Comparison of ENCODE assay signal across 21 mouse cellular contexts in the genomic region with DNA sequence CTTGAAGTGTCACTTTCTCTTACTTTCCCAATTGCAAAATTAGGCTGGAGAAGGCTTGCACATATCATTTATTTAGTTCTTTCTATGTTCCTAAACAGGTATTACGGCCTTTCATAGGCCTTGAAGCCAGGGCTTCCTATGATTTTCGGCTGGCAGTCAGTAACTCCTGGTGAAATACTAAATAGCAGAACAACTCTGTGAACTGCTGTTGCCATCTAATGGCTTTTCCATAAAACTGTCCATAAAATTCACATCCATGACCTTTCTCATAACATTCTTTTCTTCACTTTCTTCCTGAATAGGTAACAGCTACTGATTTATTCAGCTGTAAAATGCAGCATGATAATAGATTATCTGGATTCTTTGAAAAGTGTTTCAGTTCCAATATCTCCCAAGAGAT. TPM values are rescaled to one million over a fixed set of nuclear protein-coding genes. Genes with fewer than 3 reads are reported as not detected.
"Had no signal": no experiment of that assay in that cellular context is flagged by ENCODE, and none has a peak within 500 bp of the region (broad histone marks: within the 10 kb centered on the region; RNA-seq: fewer than 3 reads in every experiment).

No protein-coding gene starts in this region.

- H3K4me2 ChIP-seq: kidney, embryonic 15.5 days; liver, embryonic 13.5 days; neural tube, embryonic 12.5 days; neural tube, embryonic 15.5 days had no signal

- H3K4me1 ChIP-seq: kidney, embryonic 15.5 days; liver, embryonic 13.5 days; neural tube, embryonic 12.5 days; neural tube, embryonic 15.5 days had no signal

- H3K27ac ChIP-seq: kidney, embryonic 15.5 days; liver, embryonic 13.5 days; macrophage; neural tube, embryonic 12.5 days; neural tube, embryonic 15.5 days; stomach, postnatal 0 days had no signal

- DNase-seq: kidney, adult 11 months; kidney, adult 8-10 months; kidney, postnatal 10 days; kidney, postnatal 36 days; liver, embryonic 13.5 days; lung, adult 2 months; lung, postnatal 14 days; right cerebral cortex, adult 18-20 months; right cerebral cortex, postnatal 14 days; right cerebral cortex, postnatal 4 days; thymus, adult 2 months; thymus, postnatal 14 days; thymus, postnatal 4 days had no signal

- H3K27me3 ChIP-seq: kidney, embryonic 15.5 days; liver, embryonic 13.5 days; neural tube, embryonic 12.5 days; neural tube, embryonic 15.5 days had no signal

- H3K4me3 ChIP-seq: kidney, embryonic 15.5 days; liver, embryonic 13.5 days; neural tube, embryonic 12.5 days; neural tube, embryonic 15.5 days had no signal

- H3K9me3 ChIP-seq: kidney, embryonic 15.5 days; liver, embryonic 13.5 days; neural tube, embryonic 12.5 days; neural tube, embryonic 15.5 days had no signal

- H3K9ac ChIP-seq: kidney, embryonic 15.5 days; liver, embryonic 13.5 days; neural tube, embryonic 12.5 days; neural tube, embryonic 15.5 days had no signal

- H3K36me3 ChIP-seq: kidney, embryonic 15.5 days; liver, embryonic 13.5 days; neural tube, embryonic 12.5 days; neural tube, embryonic 15.5 days had no signal

RNA-seq across cellular contexts. Expression of gene Pou3f4, which starts 23.4 kb away (rescaled TPM):
- total RNA-seq: liver, adult 2 months; megakaryocyte, adult 5-6 weeks had no signal
- polyA plus RNA-seq: liver, adult 2 months; liver, embryonic 13.5 days; lung, adult 2 months; lung, embryonic 16.5 days; macrophage; thymus, adult 2 months had no signal
